Mouse (Mus musculus) stomach, postnatal 0 days (tissue): Measurements from ENCODE around the gene Ctf1. TPM values are rescaled to one million over a fixed set of nuclear protein-coding genes. Genes with fewer than 3 reads are reported as not detected.

Experiments
- ATAC-seq: fragments of 200-750 bp; cut with Nextera tagmentation; 2 replicates; pipeline ENCODE4 v1.8.0; 2017; ENCODE audit not compliant: low FRiP score, low TSS enrichment
- DNase-seq: peaks from one replicate; pipeline ENCODE4 v3.0.0-alpha.2; 2016; ENCODE audit warnings: low spot score
- H3K27ac ChIP-seq: fragments of 300-500 bp; sonication (generic); replicated peaks from 2 replicates; pipeline ENCODE4 v1.5.1; 2014; ENCODE audit warnings: mild to moderate bottlenecking, control low read depth
- H3K27me3 ChIP-seq: fragments of 300-500 bp; sonication (generic); 2 replicates; pipeline ENCODE4 v1.6.1; 2014; ENCODE audit warnings: low read length; ENCODE audit not compliant: control insufficient read depth, insufficient read depth
- H3K36me3 ChIP-seq: fragments of 300-500 bp; sonication (generic); 2 replicates; pipeline ENCODE4 v1.6.1; 2014; ENCODE audit warnings: low read length, mixed read lengths; ENCODE audit not compliant: control insufficient read depth, insufficient read depth
- H3K4me1 ChIP-seq: fragments of 300-500 bp; sonication (generic); replicated peaks from 2 replicates; pipeline ENCODE4 v1.6.1; 2014; ENCODE audit warnings: antibody characterized with exemption; ENCODE audit not compliant: control insufficient read depth, insufficient read depth
- H3K4me2 ChIP-seq: fragments of 300-500 bp; sonication (generic); replicated peaks from 2 replicates; pipeline ENCODE4 v1.6.1; 2014; ENCODE audit warnings: low read depth, mild to moderate bottlenecking, control low read depth, moderate library complexity
- H3K4me3 ChIP-seq: fragments of 300-500 bp; sonication (generic); 2 replicates; pipeline ENCODE4 v1.5.1; 2014; ENCODE audit warnings: low read depth, low read length, control low read depth
- H3K9ac ChIP-seq: fragments of 300-500 bp; sonication (generic); 2 replicates; pipeline ENCODE4 v1.6.1; 2014; ENCODE audit warnings: mild to moderate bottlenecking, low read length, control low read depth, mixed read lengths
- H3K9me3 ChIP-seq: fragments of 300-500 bp; sonication (generic); 2 replicates; pipeline ENCODE4 v1.6.1; 2016; ENCODE audit warnings: low read length; ENCODE audit not compliant: control insufficient read depth
- CTCF ChIP-seq: IDR thresholded peaks from 2 replicates; pipeline ENCODE4 v1.5.1; 2016; ENCODE audit warnings: antibody characterized with exemption, low read depth, mild to moderate bottlenecking, moderate library complexity
- EP300 ChIP-seq: optimal IDR thresholded peaks from 2 replicates; pipeline ENCODE3; 2016; ENCODE audit warnings: antibody characterized with exemption
- WGBS: fragments of 180-500 bp; shearing (Covaris S2); extraction: QIAGEN DNeasy Blood & Tissue Kit; methylation state at CpG from one replicate; pipeline ENCODE4 v1.1.7; 2014; 5-methylcytosine and 5-hydroxymethylcytosine counted together
- polyA plus RNA-seq: library from polyadenylated mRNA; unstranded; fragments of >200 nt; fragmentation: Nextera tagmentation; extraction: Ambion mirVana; gene quantifications from 2 replicates; pipeline ENCODE4 v1.2.1, GENCODE M21; 2015

Ctf1 gene
- polyA plus RNA-seq, 1 experiment from 2014 or later: 13.4 TPM

DNA sequence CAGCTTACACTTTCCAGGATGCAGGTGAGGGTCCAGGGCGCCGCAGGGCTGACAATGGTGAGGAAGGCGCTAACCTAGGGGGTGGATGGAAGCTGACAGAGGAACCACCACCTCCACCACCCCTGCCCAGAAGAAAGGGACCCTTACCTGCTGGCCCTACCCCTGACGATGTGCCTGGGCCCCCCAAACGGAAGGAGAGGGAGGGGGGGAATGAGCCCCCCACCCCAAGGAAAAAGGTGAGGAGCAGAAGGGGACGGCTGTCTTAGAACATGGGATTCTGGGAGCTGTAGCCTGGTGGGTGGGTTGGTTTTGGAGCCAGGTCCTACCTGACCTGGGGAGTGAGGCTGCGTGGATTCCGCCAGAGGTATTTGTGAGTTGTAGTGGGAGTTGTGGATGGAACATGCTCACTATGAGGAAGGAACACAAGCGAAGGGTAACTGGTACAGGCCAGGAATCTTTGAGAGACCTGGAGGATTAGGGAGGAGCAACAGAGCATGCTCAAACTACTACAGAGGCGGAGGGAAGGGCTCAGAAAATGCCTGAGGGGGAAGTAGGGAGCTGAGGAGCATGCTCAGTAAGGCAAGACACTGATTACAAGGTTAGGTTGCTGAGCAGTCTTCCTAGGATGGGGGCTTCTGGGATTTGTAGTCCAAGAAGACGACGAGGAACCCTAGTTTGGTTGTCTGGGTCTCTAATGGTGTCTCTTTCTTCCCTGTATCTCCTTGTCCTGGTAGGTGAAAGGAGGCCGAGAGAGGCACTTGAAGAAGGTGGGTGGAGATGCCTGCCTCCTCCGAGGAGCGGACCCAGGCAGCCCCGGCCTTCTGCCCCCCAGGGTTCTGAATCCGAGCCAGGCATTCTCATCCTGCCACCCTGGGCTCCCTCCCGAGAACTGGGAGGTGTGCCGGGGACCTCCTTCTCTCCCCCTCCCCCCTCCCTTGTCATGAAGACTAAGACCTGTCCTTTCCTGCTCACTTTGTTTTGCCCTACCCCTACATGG lies 37.9 kb downstream of the Ctf1 start:
- peaks cover 4% of the 10 kb centered on the region for H3K4me1 ChIP-seq
- no peaks in the 10 kb centered on the region for H3K9me3 ChIP-seq
- no peak overlapping the region for H3K4me2 ChIP-seq
- WGBS: 83% methylated on average over 19 of the region's 19 CpGs
- H3K27me3 ChIP-seq: no peaks in the 10 kb centered on the region
- H3K4me3 ChIP-seq: no peak overlapping the region
- H3K9ac ChIP-seq: no peak overlapping the region
- DNase-seq (no peak), ATAC-seq (no peak)
- no peak overlapping the region for H3K27ac ChIP-seq
- H3K36me3 ChIP-seq: peaks cover 25% of the 10 kb centered on the region
- TF ChIP-seq EP300 (no peak), CTCF (no peak)

DNA sequence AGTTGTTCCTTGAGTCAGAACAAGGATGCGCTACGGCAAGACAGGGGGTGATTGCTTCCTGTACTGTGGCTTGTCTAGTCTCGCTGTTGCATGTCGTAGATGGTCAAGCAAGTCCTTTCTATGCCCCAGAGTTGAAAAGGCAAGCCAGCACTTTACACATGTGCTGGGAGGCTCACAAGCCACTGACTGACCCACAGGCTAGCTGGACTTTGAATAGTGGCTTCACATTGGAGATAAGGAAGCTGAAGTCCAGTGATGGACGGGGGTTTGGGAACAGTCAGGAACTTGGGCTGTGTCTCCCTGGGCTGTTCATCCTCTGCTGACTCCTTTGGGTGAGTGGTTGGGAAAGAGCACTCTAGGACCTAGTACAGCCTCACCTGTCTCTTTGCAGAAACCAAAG lies 39.1 kb downstream of the Ctf1 start:
- WGBS: 91% methylated on average over 5 of the region's 5 CpGs
- peaks cover 4% of the 10 kb centered on the region for H3K4me1 ChIP-seq
- no peak for ATAC-seq

DNA sequence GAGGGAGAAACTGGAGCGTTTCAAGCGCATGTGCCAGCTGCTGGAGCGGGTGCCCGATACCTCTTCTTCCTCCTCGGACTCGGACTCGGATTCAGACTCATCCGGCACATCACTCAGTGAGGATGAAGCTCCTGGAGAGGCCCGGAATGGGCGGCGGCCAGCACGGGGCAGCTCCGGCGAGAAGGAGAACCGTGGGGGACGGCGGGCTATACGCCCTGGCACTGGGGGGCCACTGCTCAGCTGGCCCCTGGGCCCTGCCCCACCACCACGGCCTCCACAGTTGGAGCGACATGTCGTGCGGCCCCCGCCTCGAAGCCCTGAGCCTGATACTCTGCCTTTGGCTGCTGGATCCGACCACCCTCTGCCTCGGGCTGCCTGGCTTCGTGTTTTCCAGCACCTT lies 39.5 kb downstream of the Ctf1 start:
- no peak for ATAC-seq
- Histone ChIP-seq H3K9ac (no peak overlapping the region), H3K9me3 (no peaks in the 10 kb centered on the region), H3K27ac (no peak overlapping the region), H3K4me1 (peaks cover 4% of the 10 kb centered on the region), H3K27me3 (no peaks in the 10 kb centered on the region), H3K4me3 (no peak overlapping the region), H3K4me2 (no peak overlapping the region), H3K36me3 (peaks cover 25% of the 10 kb centered on the region)
- TF ChIP-seq CTCF (no peak), EP300 (no peak)
- 95% methylated on average over 27 of the region's 27 CpGs for WGBS
- DNase-seq: no peak

More for the DNA sequence above, 39.1 kb downstream of the Ctf1 start:
- H3K4me2 ChIP-seq: no peak overlapping the region
- H3K27ac ChIP-seq: no peak overlapping the region
- no peaks in the 10 kb centered on the region for H3K9me3 ChIP-seq
- peaks cover 25% of the 10 kb centered on the region for H3K36me3 ChIP-seq
- H3K27me3 ChIP-seq: no peaks in the 10 kb centered on the region
- no peak for DNase-seq
- H3K4me3 ChIP-seq: no peak overlapping the region
- TF ChIP-seq EP300 (no peak), CTCF (no peak)
- no peak overlapping the region for H3K9ac ChIP-seq

GRCm38 (mm10) chr7:127753158-127753557 lies 40.6 kb downstream of the Ctf1 start:
- ATAC-seq (no peak), DNase-seq (no peak)
- Histone ChIP-seq H3K27me3 (no peaks in the 10 kb centered on the region), H3K9ac (no peak overlapping the region), H3K36me3 (peaks cover 26% of the 10 kb centered on the region), H3K4me2 (no peak overlapping the region), H3K4me1 (no peaks in the 10 kb centered on the region), H3K27ac (no peak overlapping the region), H3K9me3 (no peaks in the 10 kb centered on the region), H3K4me3 (no peak overlapping the region)
- 53% methylated on average over 5 of the region's 5 CpGs for WGBS
- no peak for TF ChIP-seq EP300
- TF ChIP-seq CTCF: no peak

GRCm38 (mm10) chr7:127753741-127754140 lies 41.2 kb downstream of the Ctf1 start:
- Histone ChIP-seq H3K4me3 (no peak overlapping the region), H3K27me3 (no peaks in the 10 kb centered on the region), H3K9me3 (no peaks in the 10 kb centered on the region), H3K36me3 (peaks cover 26% of the 10 kb centered on the region), H3K4me2 (no peak overlapping the region), H3K27ac (no peak overlapping the region), H3K9ac (no peak overlapping the region), H3K4me1 (no peaks in the 10 kb centered on the region)
- no peak for TF ChIP-seq EP300
- TF ChIP-seq CTCF: no peak
- no peak for DNase-seq
- no peak for ATAC-seq
- WGBS: 77% methylated on average over 7 of the region's 7 CpGs

DNA sequence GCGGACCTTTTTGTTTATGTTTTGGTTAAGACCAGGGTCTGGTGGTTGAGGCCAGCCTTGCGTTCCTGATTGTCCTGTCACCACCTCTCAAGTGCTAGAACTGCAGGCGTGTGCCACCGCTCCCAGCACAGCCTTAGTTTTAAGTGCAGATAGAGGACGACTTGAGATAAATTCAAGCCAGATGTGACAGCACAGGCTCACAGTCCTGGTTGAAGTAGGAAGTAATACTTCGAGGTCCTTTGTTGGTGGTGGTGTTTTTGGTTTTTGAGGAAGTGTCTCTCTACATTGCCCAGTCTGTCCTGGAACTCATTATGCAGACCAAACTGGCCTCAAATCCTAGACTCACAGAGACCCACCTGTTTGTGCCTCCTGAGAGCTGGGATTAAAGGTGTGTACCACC lies 47.2 kb downstream of the Ctf1 start:
- Histone ChIP-seq H3K27me3 (no peaks in the 10 kb centered on the region), H3K27ac (no peak overlapping the region; the same call in 1 of the 2 replicates), H3K36me3 (peaks cover 11% of the 10 kb centered on the region), H3K9me3 (no peaks in the 10 kb centered on the region), H3K9ac (no peak overlapping the region), H3K4me1 (no peaks in the 10 kb centered on the region), H3K4me2 (no peak overlapping the region), H3K4me3 (no peak overlapping the region)
- DNase-seq (no peak), ATAC-seq (no peak)
- TF ChIP-seq CTCF (no peak), EP300 (no peak)
- WGBS: 53% methylated on average over 6 of the region's 6 CpGs
